Mouse (Mus musculus): Measurements from ENCODE around the gene 1110008P14Rik. TPM values are rescaled to one million over a fixed set of nuclear protein-coding genes. Genes with fewer than 3 reads are reported as not detected.

Gene 1110008P14Rik
- polyA plus RNA-seq, 1 experiment from 2014 or later: 39.4 TPM

Other genes starting within 250 kb of the 1110008P14Rik start
- 41.5 and 57.6 TPM in 2 replicates for gene Prrc2b, start 230.9 kb downstream of the 1110008P14Rik start, polyA plus RNA-seq (2016; fragmentation: Nextera tagmentation; extraction: Ambion mirVana)
- 27.4 and 30.3 TPM in 2 replicates for gene Pomt1, start 145.3 kb downstream of the 1110008P14Rik start, polyA plus RNA-seq (2016; fragmentation: Nextera tagmentation; extraction: Ambion mirVana)
- 91.4 and 91.7 TPM in 2 replicates for gene Uck1, start 121.8 kb downstream of the 1110008P14Rik start, polyA plus RNA-seq (2016; fragmentation: Nextera tagmentation; extraction: Ambion mirVana)
- gene Golga2, start 94.6 kb downstream of the 1110008P14Rik start, polyA plus RNA-seq (2016; fragmentation: Nextera tagmentation; extraction: Ambion mirVana): 16.7 and 21.1 TPM in 2 replicates
- 536 and 538 TPM in 2 replicates for gene Swi5, start 93.9 kb downstream of the 1110008P14Rik start, polyA plus RNA-seq (2016; fragmentation: Nextera tagmentation; extraction: Ambion mirVana)
- 60.5 and 69.8 TPM in 2 replicates for gene Ciz1, start 29.6 kb downstream of the 1110008P14Rik start, polyA plus RNA-seq (2016; fragmentation: Nextera tagmentation; extraction: Ambion mirVana)
- 9.0 and 12.2 TPM in 2 replicates for gene Dnm1, start 28.6 kb downstream of the 1110008P14Rik start, polyA plus RNA-seq (2016; fragmentation: Nextera tagmentation; extraction: Ambion mirVana)
- gene Lcn2, start 6.3 kb upstream of the 1110008P14Rik start, polyA plus RNA-seq (2016; fragmentation: Nextera tagmentation; extraction: Ambion mirVana): 0.20 TPM in 1 of 2 replicates, not detected in the other
- gene Ptges2, start 14.0 kb upstream of the 1110008P14Rik start, polyA plus RNA-seq (2016; fragmentation: Nextera tagmentation; extraction: Ambion mirVana): 26.2 and 28.8 TPM in 2 replicates
- gene Naif1, start 68.5 kb upstream of the 1110008P14Rik start, polyA plus RNA-seq (2016; fragmentation: Nextera tagmentation; extraction: Ambion mirVana): 5.9 and 6.4 TPM in 2 replicates
- 29.2 and 35.7 TPM in 2 replicates for gene Slc25a25, start 69.5 kb upstream of the 1110008P14Rik start, polyA plus RNA-seq (2016; fragmentation: Nextera tagmentation; extraction: Ambion mirVana)
- gene Fam102a, start 153.4 kb upstream of the 1110008P14Rik start, polyA plus RNA-seq (2016; fragmentation: Nextera tagmentation; extraction: Ambion mirVana): 6.8 and 7.9 TPM in 2 replicates
- 113 and 116 TPM in 2 replicates for gene Dpm2, start 188.9 kb upstream of the 1110008P14Rik start, polyA plus RNA-seq (2016; fragmentation: Nextera tagmentation; extraction: Ambion mirVana)
- gene Pip5kl1, start 192.9 kb upstream of the 1110008P14Rik start, polyA plus RNA-seq (2016; fragmentation: Nextera tagmentation; extraction: Ambion mirVana): 1.9 and 2.8 TPM in 2 replicates
- 0.17 and 0.22 TPM in 2 replicates for gene 9430097D07Rik, start 193.7 kb upstream of the 1110008P14Rik start, polyA plus RNA-seq (2016; fragmentation: Nextera tagmentation; extraction: Ambion mirVana)
- gene St6galnac4, start 205.2 kb upstream of the 1110008P14Rik start, polyA plus RNA-seq (2016; fragmentation: Nextera tagmentation; extraction: Ambion mirVana): 15.9 and 17.1 TPM in 2 replicates
- 10.8 and 11.9 TPM in 2 replicates for gene St6galnac6, start 217.8 kb upstream of the 1110008P14Rik start, polyA plus RNA-seq (2016; fragmentation: Nextera tagmentation; extraction: Ambion mirVana)
- gene Ak1, start 239.8 kb upstream of the 1110008P14Rik start, polyA plus RNA-seq (2016; fragmentation: Nextera tagmentation; extraction: Ambion mirVana): 26.4 and 30.3 TPM in 2 replicates